Mouse (Mus musculus) NIH3T3 (cell line): ENCODE measurements around the gene B4galnt4.
"Not testable (repeated sequence)": the region's sequence is repeated elsewhere in the genome, so short reads cannot be mapped to it uniquely, and the experiment has no call there.

ENCODE experiments used
- DNase-seq: peaks from one replicate; pipeline ENCODE4 v3.0.0-alpha.2; 2012; ENCODE audit warnings: low read depth

The B4galnt4 gene

DNA sequence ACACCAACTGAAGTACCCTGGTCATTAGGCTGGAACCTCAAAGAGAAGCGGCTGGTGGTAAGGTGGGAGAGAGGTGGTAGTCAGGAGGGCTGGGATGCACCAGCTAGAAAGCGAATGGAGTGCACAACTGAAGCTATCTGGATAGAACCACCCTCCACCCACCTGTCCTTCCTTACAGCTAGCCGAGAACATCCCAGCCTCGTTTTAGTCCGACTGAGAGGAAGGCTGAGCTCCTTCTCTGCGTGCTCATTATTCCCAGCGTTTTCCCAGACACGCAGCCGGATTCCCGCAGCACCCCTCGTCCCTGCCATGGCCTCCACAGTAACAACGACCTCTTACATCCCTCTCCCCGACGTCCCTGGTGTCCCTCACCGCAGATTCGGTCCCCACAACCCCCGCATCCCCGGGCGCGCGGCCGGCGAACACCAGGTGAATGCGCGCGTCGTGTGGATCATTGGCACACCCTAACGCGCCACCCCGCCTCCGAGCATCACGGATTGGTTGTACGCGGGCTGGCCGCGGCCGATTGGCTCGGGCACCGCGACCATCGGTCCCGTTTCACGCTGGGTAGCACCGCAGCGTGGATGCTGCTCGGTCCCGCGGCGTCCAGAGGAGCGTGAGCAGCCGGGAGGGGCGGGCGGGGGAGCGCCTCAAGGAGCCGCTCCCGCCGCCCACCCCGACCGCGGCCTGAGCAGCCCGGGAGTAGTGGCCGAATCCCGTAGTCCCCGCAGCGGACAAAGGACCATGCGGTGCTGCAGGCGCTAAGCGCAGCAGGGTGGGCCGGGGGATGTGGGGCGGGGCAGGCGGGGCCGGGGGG lies at the start of gene B4galnt4:
B4galnt4 (plus strand) TSS at position 679 of the 817 bp plus-strand sequence.
- peak; percentile 49 for DNase-seq

- no peak for DNase-seq
Measured at GRCm38 (mm10) chr7:141011238-141011770, 49.6 kb upstream of the B4galnt4 start.

DNA sequence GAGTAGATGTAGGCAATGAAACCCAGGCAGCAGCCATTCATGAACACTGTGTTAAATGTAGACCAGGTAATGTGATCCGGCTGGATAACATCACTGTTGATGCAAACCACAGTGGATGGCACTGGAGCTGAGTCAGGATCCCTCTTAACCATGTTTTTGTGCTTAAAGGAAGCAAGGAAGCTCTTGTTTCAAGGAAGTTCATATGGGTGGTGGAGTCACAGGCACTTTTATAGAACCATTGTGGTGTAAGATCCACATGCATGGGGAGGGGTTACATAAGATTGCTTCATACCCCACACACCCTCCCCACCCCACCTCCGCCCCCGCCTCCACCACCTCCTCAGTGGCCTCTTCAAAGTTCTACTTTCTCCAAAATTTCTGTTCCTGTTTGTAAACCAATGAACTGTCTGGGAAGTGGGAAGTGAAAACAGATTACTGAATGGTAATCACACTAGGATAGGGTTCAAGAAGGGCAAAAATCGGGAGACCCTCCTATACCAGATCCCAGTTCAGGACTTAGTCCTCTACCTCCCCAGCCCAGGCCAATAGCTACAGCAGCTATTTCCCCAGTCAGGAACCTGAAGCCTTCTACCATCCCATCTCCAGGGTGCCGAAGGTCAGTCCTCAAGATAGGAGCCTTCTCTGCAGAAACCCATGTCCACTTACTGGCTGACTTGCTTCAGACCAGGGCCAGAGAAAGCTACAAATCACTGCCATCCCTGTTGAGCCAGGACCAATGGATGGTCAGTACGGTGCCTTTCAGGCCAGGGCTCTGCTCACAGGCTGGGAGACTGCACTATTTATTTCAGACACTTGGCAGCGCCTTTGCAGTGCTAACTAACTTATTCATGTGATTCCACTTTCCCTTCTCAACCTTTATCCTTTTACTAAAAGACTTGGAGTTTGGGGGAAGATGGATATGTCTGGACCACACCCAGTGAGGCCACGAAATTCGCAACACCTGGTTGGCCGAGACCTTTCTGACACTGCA lies 43.9 kb upstream of the B4galnt4 start:
- peak; percentile 67 for DNase-seq

DNA sequence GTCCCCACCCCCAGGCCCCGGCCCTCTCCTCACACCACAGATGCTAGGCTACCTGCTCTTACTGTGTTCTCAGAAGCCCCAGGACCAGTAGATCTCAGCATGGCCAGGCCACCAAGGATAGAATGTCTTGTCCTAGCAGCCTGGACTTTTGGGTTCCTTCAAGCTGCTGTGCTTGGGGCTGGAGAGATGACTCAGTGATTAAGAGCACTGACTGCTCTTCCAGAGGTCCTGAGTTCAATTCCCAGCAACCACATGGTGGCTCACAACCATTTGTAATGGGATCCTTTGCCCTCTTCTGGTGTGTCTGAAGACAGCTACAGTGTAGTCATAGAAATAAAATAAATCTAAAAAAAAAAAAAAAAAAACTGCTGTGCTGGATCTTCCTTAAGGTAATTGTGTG lies 43.1 kb upstream of the B4galnt4 start, which contains the start of gene Ifitm6:
Ifitm6 (minus strand) TSS at position 101 of the 400 bp plus-strand sequence.
- DNase-seq, result not testable (repeated sequence)

- no peak for DNase-seq
Measured at GRCm38 (mm10) chr7:141019028-141019427, 41.9 kb upstream of the B4galnt4 start.

- DNase-seq, result no peak
Measured at GRCm38 (mm10) chr7:141021489-141022449, 39.1 kb upstream of the B4galnt4 start.

DNA sequence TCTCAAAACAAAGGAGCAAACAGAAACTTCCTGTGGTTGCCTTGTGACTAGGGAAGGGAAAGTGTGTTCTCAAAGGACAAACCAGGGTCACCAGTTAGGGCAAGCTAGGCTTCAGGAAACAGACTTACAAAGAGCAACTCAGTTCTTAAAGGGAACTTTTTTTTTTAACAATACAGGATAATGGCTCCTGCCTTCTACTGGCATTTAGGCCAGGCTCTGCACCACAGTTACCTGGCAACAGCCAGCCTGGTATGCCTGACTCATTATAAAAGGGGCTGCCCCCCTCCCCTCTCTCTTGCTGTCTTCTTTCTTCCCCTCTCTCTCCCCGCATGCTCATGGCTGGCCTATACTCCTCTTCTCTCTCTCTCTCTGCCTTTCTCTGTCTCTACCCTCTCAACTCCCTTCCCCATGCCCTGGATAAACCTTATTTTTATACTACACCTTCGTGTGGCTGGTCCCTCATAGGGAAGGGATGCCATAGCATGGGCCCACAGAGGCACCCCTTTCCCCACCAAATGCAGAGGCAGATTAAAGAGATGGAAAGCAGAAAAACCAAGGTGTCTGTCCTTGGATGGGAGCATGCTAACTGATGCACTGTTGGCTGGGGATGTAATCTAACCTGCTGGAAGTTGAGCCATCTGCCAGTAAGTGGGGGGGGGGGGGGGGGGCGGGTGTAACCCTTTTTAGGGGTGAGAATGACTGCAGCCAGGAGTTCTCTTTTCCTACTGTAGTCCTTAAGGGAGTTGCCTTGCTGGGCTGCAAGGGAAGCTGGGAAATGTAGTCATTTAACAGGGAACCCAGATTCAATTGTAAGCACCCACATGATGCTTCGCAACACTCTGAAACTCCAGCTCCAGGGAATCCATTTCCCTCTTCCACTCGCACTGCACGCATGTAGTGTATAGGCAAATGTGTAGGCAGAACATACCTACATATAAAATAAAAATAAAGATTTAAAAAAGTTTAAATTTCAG lies 35.8 kb upstream of the B4galnt4 start:
- DNase-seq, result peak; percentile 57

- no peak for DNase-seq
Measured at GRCm38 (mm10) chr7:141026097-141026739, 34.7 kb upstream of the B4galnt4 start.

- DNase-seq, result no peak
Measured at GRCm38 (mm10) chr7:141026740-141027098, 34.2 kb upstream of the B4galnt4 start.

- no peak for DNase-seq
Measured at GRCm38 (mm10) chr7:141028831-141029230, 32.1 kb upstream of the B4galnt4 start, which contains the start of gene Gm17387. Gene Gm17387, plus strand, starts transcription at chr7:141029131.

GRCm38 (mm10) chr7:141030390-141030789 lies 30.5 kb upstream of the B4galnt4 start:
- DNase-seq, result no peak

- DNase-seq, result no peak
Measured at GRCm38 (mm10) chr7:141032458-141033167, 28.3 kb upstream of the B4galnt4 start.

- DNase-seq, result not testable (repeated sequence)
Measured at GRCm38 (mm10) chr7:141036624-141037023, 24.3 kb upstream of the B4galnt4 start.

- DNase-seq, result no peak
Measured at GRCm38 (mm10) chr7:141038090-141039032, 22.5 kb upstream of the B4galnt4 start.

GRCm38 (mm10) chr7:141039386-141040107 lies 21.4 kb upstream of the B4galnt4 start:
- no peak for DNase-seq

DNA sequence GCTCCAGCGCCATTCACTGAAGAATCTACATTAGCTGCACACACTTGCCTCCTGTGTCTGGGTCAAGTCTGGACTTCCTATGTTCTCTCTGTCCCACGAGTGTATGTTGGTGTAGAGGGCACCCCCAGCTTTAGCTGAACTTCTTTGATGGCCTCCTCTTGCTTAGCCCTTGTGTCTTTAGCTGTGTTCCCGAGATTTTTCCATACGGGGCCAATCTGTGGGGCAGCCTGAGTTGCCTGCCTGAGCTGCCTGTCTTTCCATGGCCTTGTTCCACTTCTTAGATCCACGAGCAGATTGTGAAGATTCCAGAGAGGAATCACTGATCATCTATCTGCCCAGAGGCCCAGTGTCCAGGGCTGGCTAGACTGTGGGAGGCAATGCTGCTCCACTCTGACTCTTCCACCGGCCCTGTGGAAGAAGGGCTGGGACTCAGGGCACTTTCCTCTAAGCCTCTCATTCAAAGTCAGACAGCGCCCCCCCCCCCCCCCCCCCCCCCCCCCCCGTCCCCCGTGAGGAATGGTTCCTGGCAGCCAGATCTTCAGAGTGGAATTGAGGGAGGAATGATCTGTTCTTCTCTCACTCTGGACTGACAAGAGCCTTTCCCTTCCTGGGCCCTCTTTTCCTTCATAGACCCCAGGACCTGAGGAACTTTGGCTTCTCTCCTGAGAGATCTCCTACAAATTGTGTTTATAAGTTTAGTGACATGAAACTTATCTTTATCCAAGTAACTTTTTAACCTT lies 19.9 kb upstream of the B4galnt4 start:
- peak; percentile 45 for DNase-seq
